Mouse (Mus musculus) neural tube, embryonic 15.5 days (tissue): ENCODE measurements around the gene Gm47985. TPM values are rescaled to one million over a fixed set of nuclear protein-coding genes. Genes with fewer than 3 reads are reported as not detected.
"Not testable (repeated sequence)": the region's sequence is repeated elsewhere in the genome, so short reads cannot be mapped to it uniquely, and the experiment has no call there.

ENCODE experiments used
- ATAC-seq: fragments of 200-750 bp; cut with Nextera tagmentation; 2 replicates; pipeline ENCODE4 v1.8.0; 2017; ENCODE audit warnings: mild to moderate bottlenecking, moderate TSS enrichment, moderate library complexity; ENCODE audit not compliant: low FRiP score
- H3K27ac ChIP-seq: fragments of 300-500 bp; sonication (generic); replicated peaks from 2 replicates; pipeline ENCODE4 v1.5.1; 2015; ENCODE audit warnings: mild to moderate bottlenecking, inconsistent platforms
- H3K27me3 ChIP-seq: fragments of 300-500 bp; sonication (generic); replicated peaks from 2 replicates; pipeline ENCODE4 v1.6.1; 2015; ENCODE audit warnings: inconsistent platforms
- H3K36me3 ChIP-seq: fragments of 300-500 bp; sonication (generic); 2 replicates; pipeline ENCODE4 v1.6.1; 2015; ENCODE audit warnings: inconsistent platforms
- H3K4me1 ChIP-seq: fragments of 300-500 bp; sonication (generic); 2 replicates; pipeline ENCODE4 v1.6.1; 2015; ENCODE audit warnings: inconsistent platforms
- H3K4me2 ChIP-seq: fragments of 300-500 bp; sonication (generic); 2 replicates; pipeline ENCODE4 v1.6.1; 2015; ENCODE audit warnings: inconsistent platforms, mild to moderate bottlenecking, moderate library complexity
- H3K4me3 ChIP-seq: fragments of 300-500 bp; sonication (generic); replicated peaks from 2 replicates; pipeline ENCODE4 v1.5.1; 2015; ENCODE audit warnings: mild to moderate bottlenecking, inconsistent platforms
- H3K9ac ChIP-seq: fragments of 300-500 bp; sonication (generic); replicated peaks from 2 replicates; pipeline ENCODE4 v1.6.1; 2015; ENCODE audit warnings: mild to moderate bottlenecking, inconsistent platforms
- H3K9me3 ChIP-seq: fragments of 300-500 bp; sonication (generic); replicated peaks from 2 replicates; pipeline ENCODE4 v1.6.1; 2016; ENCODE audit warnings: inconsistent platforms
- WGBS: fragments of 180-500 bp; shearing (Covaris S2); methylation state at CpG from one replicate; pipeline ENCODE4 v1.1.7; 2015; ENCODE audit warnings: mixed read lengths; 5-methylcytosine and 5-hydroxymethylcytosine counted together
- polyA plus RNA-seq: library from polyadenylated mRNA; unstranded; fragments of >200 nt; fragmentation: Nextera tagmentation; extraction: Ambion mirVana; gene quantifications from 2 replicates; pipeline ENCODE4 v1.2.1, GENCODE M21; 2015

The Gm47985 gene
- polyA plus RNA-seq, 1 experiment from 2014 or later, result not detected

DNA sequence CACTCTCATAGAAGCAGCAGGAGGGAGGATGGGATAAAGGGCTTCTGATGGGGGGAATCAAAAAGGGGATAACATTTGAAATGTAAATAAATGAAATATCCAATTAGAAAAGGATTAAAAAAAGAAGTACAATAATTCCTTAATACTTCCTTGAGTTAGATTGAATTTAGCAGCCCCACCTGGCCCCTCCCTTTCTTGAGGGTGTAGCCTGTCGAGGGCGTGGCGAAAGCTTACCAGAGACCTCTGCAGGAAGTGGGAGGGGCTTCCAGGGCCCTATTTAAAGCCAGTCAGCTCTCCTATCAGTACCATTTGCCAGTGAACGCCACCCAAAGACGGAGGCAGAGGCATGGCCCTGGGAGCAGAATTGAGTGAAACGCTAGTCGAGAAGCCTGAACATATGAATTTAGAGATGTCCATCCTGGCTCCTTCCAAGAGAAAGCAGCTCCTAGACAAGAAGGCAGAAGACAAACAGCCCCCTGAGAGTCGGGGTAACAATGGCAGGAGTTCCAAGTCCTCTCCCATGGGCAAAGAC is 27.6 kb downstream of the Gm47985 start, which contains the start of gene Gm47996:
Gene Gm47996, plus strand, starts transcription at position 308 of the 532 bp plus-strand sequence.
- not testable (repeated sequence) for ATAC-seq, H3K36me3 ChIP-seq, H3K4me1 ChIP-seq, H3K4me2 ChIP-seq, H3K27me3 ChIP-seq, H3K27ac ChIP-seq, H3K9ac ChIP-seq, H3K9me3 ChIP-seq, H3K4me3 ChIP-seq
- WGBS, result 90% methylated on average over 4 of the region's 8 CpGs

GRCm38 (mm10) chr1:151211666-151212065 is 29.3 kb downstream of the Gm47985 start:
- H3K9ac ChIP-seq, H3K36me3 ChIP-seq, H3K4me1 ChIP-seq, H3K27me3 ChIP-seq, ATAC-seq, H3K4me2 ChIP-seq, H3K9me3 ChIP-seq, H3K27ac ChIP-seq, H3K4me3 ChIP-seq: not testable (repeated sequence)
- WGBS, result 94% methylated on average over 5 of the region's 5 CpGs

DNA sequence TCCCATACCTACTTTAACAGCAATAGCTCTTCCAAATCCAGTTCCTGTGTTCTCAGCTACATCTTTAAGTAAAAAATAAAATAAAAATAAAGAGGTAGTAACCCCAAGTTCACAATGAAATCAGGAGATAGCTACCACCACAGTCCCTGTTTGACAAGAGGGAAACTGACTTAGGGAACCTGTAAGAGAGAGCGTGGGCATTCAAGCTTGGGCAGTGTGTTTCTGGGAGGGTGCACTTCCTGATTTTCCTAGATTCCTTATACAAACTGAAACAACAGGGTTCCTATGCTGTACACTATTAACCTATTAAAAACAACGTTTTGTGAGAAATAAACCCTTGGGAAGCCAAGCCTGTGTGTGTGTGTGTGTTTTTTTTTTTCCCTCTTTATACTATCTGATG is 32.5 kb downstream of the Gm47985 start:
- H3K9me3 ChIP-seq, result no peaks in the 10 kb centered on the region
- H3K27me3 ChIP-seq, result no peaks in the 10 kb centered on the region
- no peak overlapping the region for H3K9ac ChIP-seq
- 68% methylated on average over 2 of the region's 2 CpGs for WGBS
- 0 out of 2 replicates have a peak, but pooled peaks cover 2% of the 10 kb centered on the region for H3K4me1 ChIP-seq
- no peaks in the 10 kb centered on the region for H3K36me3 ChIP-seq
- no peak overlapping the region for H3K4me3 ChIP-seq
- no peak for ATAC-seq
- H3K4me2 ChIP-seq, result no peak overlapping the region
- no peak overlapping the region for H3K27ac ChIP-seq

GRCm38 (mm10) chr1:151215985-151216384 is 33.6 kb downstream of the Gm47985 start:
- Histone ChIP-seq H3K4me1 (0 out of 2 replicates have a peak, but pooled peaks cover 2% of the 10 kb centered on the region), H3K4me3 (no peak overlapping the region), H3K27me3 (no peaks in the 10 kb centered on the region), H3K9ac (no peak overlapping the region), H3K27ac (no peak overlapping the region), H3K9me3 (no peaks in the 10 kb centered on the region), H3K4me2 (no peak overlapping the region), H3K36me3 (no peaks in the 10 kb centered on the region)
- no peak for ATAC-seq
- WGBS, result 48% methylated on average over 1 of the region's 1 CpGs

- Histone ChIP-seq H3K4me3 (no peak overlapping the region), H3K4me2 (no peak overlapping the region), H3K9ac (no peak overlapping the region), H3K27ac (no peak overlapping the region), H3K27me3 (no peaks in the 10 kb centered on the region), H3K36me3 (no peaks in the 10 kb centered on the region), H3K4me1 (0 out of 2 replicates have a peak, but pooled peaks cover 2% of the 10 kb centered on the region), H3K9me3 (no peaks in the 10 kb centered on the region)
- WGBS, result 61% methylated on average over 3 of the region's 3 CpGs
- ATAC-seq, result no peak
Observed at GRCm38 (mm10) chr1:151216417-151216816, 34.1 kb downstream of the Gm47985 start.

- no peak overlapping the region for H3K9ac ChIP-seq
- no peaks in the 10 kb centered on the region for H3K27me3 ChIP-seq
- 0 out of 2 replicates have a peak, but pooled peaks cover 2% of the 10 kb centered on the region for H3K4me1 ChIP-seq
- H3K9me3 ChIP-seq, result no peaks in the 10 kb centered on the region
- H3K27ac ChIP-seq, result no peak overlapping the region
- no peak overlapping the region for H3K4me3 ChIP-seq
- no peaks in the 10 kb centered on the region for H3K36me3 ChIP-seq
- H3K4me2 ChIP-seq, result no peak overlapping the region
- WGBS, result 88% methylated on average over 5 of the region's 5 CpGs
- no peak for ATAC-seq
Observed at GRCm38 (mm10) chr1:151219045-151219444, 36.7 kb downstream of the Gm47985 start.

DNA sequence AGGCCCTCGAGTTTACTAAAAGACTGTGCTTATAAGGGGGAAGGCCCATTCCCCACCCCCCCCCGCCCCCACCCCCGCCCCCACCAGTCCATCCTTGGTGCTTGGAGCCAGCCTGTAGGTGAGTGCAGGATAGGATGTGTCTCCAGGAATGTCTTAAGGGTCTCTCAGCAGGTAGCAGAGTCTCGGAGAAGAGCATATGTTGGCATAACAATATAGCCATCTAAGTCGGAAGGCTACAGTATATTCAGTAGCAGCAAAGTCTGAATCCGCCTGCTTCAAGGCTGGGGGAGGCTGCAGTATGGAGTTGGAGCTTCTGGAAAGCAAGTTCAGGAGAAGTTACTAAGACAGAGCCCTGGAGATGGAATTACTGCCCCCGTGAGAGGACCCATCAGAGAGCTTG is 37.8 kb downstream of the Gm47985 start:
- Histone ChIP-seq H3K4me2 (no peak overlapping the region), H3K4me1 (0 out of 2 replicates have a peak, but pooled peaks cover 2% of the 10 kb centered on the region), H3K27ac (no peak overlapping the region), H3K9me3 (no peaks in the 10 kb centered on the region), H3K27me3 (no peaks in the 10 kb centered on the region), H3K4me3 (no peak overlapping the region), H3K36me3 (no peaks in the 10 kb centered on the region), H3K9ac (no peak overlapping the region)
- no peak for ATAC-seq
- 75% methylated on average over 7 of the region's 7 CpGs for WGBS

- H3K4me2 ChIP-seq, result no peak overlapping the region
- no peaks in the 10 kb centered on the region for H3K27me3 ChIP-seq
- no peaks in the 10 kb centered on the region for H3K4me1 ChIP-seq
- WGBS, result 90% methylated on average over 10 of the region's 10 CpGs
- H3K4me3 ChIP-seq, result no peak overlapping the region
- no peaks in the 10 kb centered on the region for H3K9me3 ChIP-seq
- H3K36me3 ChIP-seq, result no peaks in the 10 kb centered on the region
- no peak for ATAC-seq
- no peak overlapping the region for H3K9ac ChIP-seq
- no peak overlapping the region for H3K27ac ChIP-seq
Observed at GRCm38 (mm10) chr1:151222561-151223267, 40.4 kb downstream of the Gm47985 start.

DNA sequence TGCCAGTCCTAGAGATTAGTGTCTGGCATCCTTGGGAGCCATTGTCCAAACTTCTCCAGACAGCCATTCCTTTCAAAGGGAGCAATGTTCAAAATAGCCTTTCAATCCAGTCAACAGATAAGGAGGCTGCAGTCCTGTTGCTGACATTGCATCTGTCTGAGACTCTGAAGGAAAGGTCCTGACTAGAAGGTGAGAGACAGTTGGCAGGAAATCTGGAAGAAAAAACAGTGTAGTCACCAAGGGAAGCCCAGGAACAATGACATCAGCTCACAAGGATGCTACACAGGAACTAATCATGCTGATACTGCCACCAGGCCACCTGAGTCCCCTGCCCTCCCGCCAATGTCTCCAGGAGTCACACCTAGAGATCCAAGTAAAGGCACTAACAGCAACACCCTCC is 41.0 kb downstream of the Gm47985 start:
- no peak overlapping the region for H3K4me3 ChIP-seq
- 62% methylated on average over 1 of the region's 1 CpGs for WGBS
- H3K9ac ChIP-seq, result no peak overlapping the region
- H3K27ac ChIP-seq, result no peak overlapping the region
- no peaks in the 10 kb centered on the region for H3K9me3 ChIP-seq
- no peaks in the 10 kb centered on the region for H3K27me3 ChIP-seq
- H3K4me2 ChIP-seq, result no peak overlapping the region
- no peaks in the 10 kb centered on the region for H3K4me1 ChIP-seq
- no peak for ATAC-seq
- no peaks in the 10 kb centered on the region for H3K36me3 ChIP-seq

GRCm38 (mm10) chr1:151224536-151224935 is 42.2 kb downstream of the Gm47985 start:
- no peaks in the 10 kb centered on the region for H3K9me3 ChIP-seq
- H3K9ac ChIP-seq, result no peak overlapping the region
- H3K27me3 ChIP-seq, result no peaks in the 10 kb centered on the region
- H3K4me2 ChIP-seq, result no peak overlapping the region
- WGBS, result 97% methylated on average over 1 of the region's 1 CpGs
- H3K27ac ChIP-seq, result no peak overlapping the region
- H3K4me1 ChIP-seq, result no peaks in the 10 kb centered on the region
- no peak overlapping the region for H3K4me3 ChIP-seq
- no peak for ATAC-seq
- H3K36me3 ChIP-seq, result no peaks in the 10 kb centered on the region

- Histone ChIP-seq H3K4me1 (no peaks in the 10 kb centered on the region), H3K4me3 (no peak overlapping the region), H3K27ac (no peak overlapping the region), H3K27me3 (no peaks in the 10 kb centered on the region), H3K9ac (no peak overlapping the region), H3K4me2 (no peak overlapping the region), H3K9me3 (no peaks in the 10 kb centered on the region), H3K36me3 (no peaks in the 10 kb centered on the region)
- ATAC-seq, result no peak
- WGBS, result 83% methylated on average over 8 of the region's 8 CpGs
Observed at GRCm38 (mm10) chr1:151227506-151227905, 45.2 kb downstream of the Gm47985 start.

DNA sequence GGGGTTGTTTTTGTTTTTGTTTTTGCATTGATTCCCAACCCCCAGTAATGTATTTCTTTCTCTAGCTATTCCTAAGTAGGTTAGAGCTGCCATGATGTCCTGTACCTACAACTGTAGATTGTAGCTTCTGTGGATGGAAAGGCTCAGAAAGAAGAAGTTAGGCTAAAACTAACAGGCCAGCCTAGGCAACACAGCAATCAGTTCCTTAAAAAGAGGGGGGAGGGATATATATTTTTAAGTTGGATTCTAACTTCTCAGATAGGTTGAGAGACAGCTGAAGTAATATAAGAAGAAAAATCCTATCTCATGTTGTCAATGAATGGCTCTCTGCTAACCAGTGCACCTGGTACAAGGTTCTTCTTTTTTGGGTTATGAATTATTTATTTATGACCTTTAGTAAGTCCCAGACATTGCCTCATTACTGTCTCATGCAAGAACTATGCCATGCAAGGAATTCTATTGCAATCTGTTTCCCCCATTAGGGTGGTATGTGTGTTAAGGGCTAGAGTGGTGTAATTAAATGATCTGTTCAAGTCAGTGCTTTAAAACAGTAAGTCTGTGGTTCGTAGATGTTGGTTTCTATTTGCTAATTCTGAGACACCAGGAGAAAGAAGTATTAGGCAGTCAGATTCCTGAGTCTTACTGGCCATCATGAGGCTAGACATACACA is 46.1 kb downstream of the Gm47985 start:
- ATAC-seq, result no peak
- no peak overlapping the region for H3K4me2 ChIP-seq
- 61% methylated on average over 1 of the region's 1 CpGs for WGBS

More for the DNA sequence above, 46.1 kb downstream of the Gm47985 start:
- H3K4me1 ChIP-seq, result no peaks in the 10 kb centered on the region
- H3K27me3 ChIP-seq, result no peaks in the 10 kb centered on the region
- no peaks in the 10 kb centered on the region for H3K9me3 ChIP-seq
- H3K9ac ChIP-seq, result no peak overlapping the region
- no peak overlapping the region for H3K27ac ChIP-seq
- H3K4me3 ChIP-seq, result no peak overlapping the region
- no peaks in the 10 kb centered on the region for H3K36me3 ChIP-seq
